Comparison of ENCODE assay signal across 28 mouse cellular contexts in the genomic region with DNA sequence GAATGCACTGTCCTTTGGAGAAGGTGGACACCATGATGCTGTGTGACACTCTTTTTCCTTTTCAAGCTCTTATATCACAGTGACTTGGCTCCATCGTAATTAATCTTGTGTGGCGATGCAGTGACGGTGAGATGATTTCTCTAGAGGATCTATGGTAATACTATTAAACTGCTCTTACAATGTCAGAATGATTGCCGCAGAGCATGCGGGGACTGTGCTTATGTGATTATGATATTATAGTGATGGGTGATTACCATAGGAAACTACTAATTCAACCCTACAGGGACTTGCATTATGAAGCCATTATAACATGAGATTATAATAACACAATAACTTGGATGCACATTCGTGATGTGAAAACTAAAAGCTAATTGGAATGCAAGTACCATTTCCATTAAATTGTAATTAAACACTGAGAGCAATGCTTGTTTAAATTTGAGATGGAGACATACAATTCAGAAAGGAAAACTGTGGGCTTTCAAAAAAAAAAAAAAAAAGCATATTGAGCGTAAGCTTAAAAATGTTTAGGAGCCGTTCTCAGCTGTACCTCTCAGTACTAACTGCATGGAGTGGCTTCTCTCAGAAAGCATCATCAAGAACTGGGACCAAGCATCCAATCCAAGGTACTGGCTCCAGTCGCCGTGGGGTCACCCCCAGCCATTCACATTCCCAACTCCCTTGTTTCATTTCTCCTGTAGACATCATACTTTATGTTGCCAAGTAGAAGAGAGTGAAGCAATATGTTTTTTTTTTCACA. TPM values are rescaled to one million over a fixed set of nuclear protein-coding genes. Genes with fewer than 3 reads are reported as not detected.
DNase-seq lines count a peak whose midpoint lies in the region; ATAC-seq lines count a peak whose summit lies in the region.
"Had no signal": no experiment of that assay in that cellular context is flagged by ENCODE, and none has a peak within 500 bp of the region (broad histone marks: within the 10 kb centered on the region; RNA-seq: fewer than 3 reads in every experiment).

No protein-coding gene starts in this region.

- no peaks in the 10 kb centered on the region for H3K36me3 ChIP-seq in midbrain, embryonic 15.5 days (replicated peaks)
- no peaks in the 10 kb centered on the region for H3K36me3 ChIP-seq in neural tube, embryonic 15.5 days
- H3K36me3 ChIP-seq in limb, embryonic 10.5 days = no peaks in the 10 kb centered on the region
- H3K36me3 ChIP-seq: embryonic facial prominence, embryonic 12.5 days; forebrain, embryonic 15.5 days; G1E; heart, embryonic 13.5 days; limb, embryonic 13.5 days had no signal

- ATAC-seq in midbrain, embryonic 15.5 days (replicated peaks) = peak; percentile 74
- ATAC-seq in neural tube, embryonic 15.5 days (ENCODE audit: low FRiP score) = peak; percentile 94
- ATAC-seq: forebrain, embryonic 15.5 days; intestine, embryonic 16.5 days had no signal

- no peaks in the 10 kb centered on the region for H3K27me3 ChIP-seq in midbrain, embryonic 15.5 days (replicated peaks)
- no peaks in the 10 kb centered on the region for H3K27me3 ChIP-seq in neural tube, embryonic 15.5 days (replicated peaks)
- H3K27me3 ChIP-seq in limb, embryonic 10.5 days (ENCODE audit: low read depth, poor library complexity, severe bottlenecking) = no peaks in the 10 kb centered on the region
- H3K27me3 ChIP-seq: embryonic facial prominence, embryonic 12.5 days; forebrain, embryonic 15.5 days; heart, embryonic 13.5 days; limb, embryonic 13.5 days had no signal

- H3K4me1 ChIP-seq in midbrain, embryonic 15.5 days = no peaks in the 10 kb centered on the region
- no peaks in the 10 kb centered on the region for H3K4me1 ChIP-seq in neural tube, embryonic 15.5 days
- no peaks in the 10 kb centered on the region for H3K4me1 ChIP-seq in limb, embryonic 10.5 days
- H3K4me1 ChIP-seq: embryonic facial prominence, embryonic 12.5 days; forebrain, embryonic 15.5 days; heart, embryonic 13.5 days; limb, embryonic 13.5 days had no signal

- intact Hi-C loops in heart, postnatal 14 days (cut with DNase I) = no loop called here

- no peaks in the 10 kb centered on the region for H3K9me3 ChIP-seq in midbrain, embryonic 15.5 days
- no peaks in the 10 kb centered on the region for H3K9me3 ChIP-seq in neural tube, embryonic 15.5 days (replicated peaks)
- H3K9me3 ChIP-seq in limb, embryonic 10.5 days (replicated peaks) = no peaks in the 10 kb centered on the region
- H3K9me3 ChIP-seq: embryonic facial prominence, embryonic 12.5 days; forebrain, embryonic 15.5 days; G1E; heart, embryonic 13.5 days; limb, embryonic 13.5 days had no signal

- H3K4me3 ChIP-seq in midbrain, embryonic 15.5 days = no peak overlapping the region
- H3K4me3 ChIP-seq in neural tube, embryonic 15.5 days (replicated peaks) = no peak overlapping the region
- no peak overlapping the region for H3K4me3 ChIP-seq in limb, embryonic 10.5 days
- H3K4me3 ChIP-seq: embryonic facial prominence, embryonic 12.5 days; forebrain, embryonic 15.5 days; gastrocnemius, adult 2 months; heart, embryonic 13.5 days; limb, embryonic 13.5 days had no signal

- H3K4me2 ChIP-seq in midbrain, embryonic 15.5 days = no peak overlapping the region
- H3K4me2 ChIP-seq in neural tube, embryonic 15.5 days = no peak overlapping the region
- H3K4me2 ChIP-seq: embryonic facial prominence, embryonic 12.5 days; forebrain, embryonic 15.5 days; heart, embryonic 13.5 days; limb, embryonic 13.5 days; liver, embryonic 11.5 days had no signal

- no peak overlapping the region for H3K27ac ChIP-seq in midbrain, embryonic 15.5 days
- H3K27ac ChIP-seq in neural tube, embryonic 15.5 days (replicated peaks) = no peak overlapping the region
- H3K27ac ChIP-seq in limb, embryonic 10.5 days = no peak overlapping the region
- H3K27ac ChIP-seq: embryonic facial prominence, embryonic 12.5 days; forebrain, embryonic 15.5 days; gastrocnemius, adult 2 months; heart, embryonic 13.5 days; kidney, postnatal 0 days; limb, embryonic 13.5 days had no signal

- WGBS in midbrain, embryonic 15.5 days = 70% methylated on average over 10 of the region's 10 CpGs
- WGBS in neural tube, embryonic 15.5 days = 53% methylated on average over 10 of the region's 10 CpGs
- 91% methylated on average over 10 of the region's 10 CpGs for WGBS in limb, embryonic 10.5 days

- DNase-seq in heart, adult 11 months = peak; percentile 33
- no peak for DNase-seq in heart, postnatal 14 days
- peak; percentile 30 for DNase-seq in retina, postnatal 1 day
- DNase-seq in retina, embryonic 14.5 days (ENCODE audit: low spot score) = no peak
- DNase-seq in limb, embryonic 10.5 days (ENCODE audit: low spot score) = no peak
- no peak for DNase-seq in adrenal gland, adult (ENCODE audit: inconsistent age in 2 of 2, low spot score in 1 of 2)
- DNase-seq: adrenal gland, postnatal 10 days; cerebellum, adult 11-12 months; cerebellum, adult 9-11 months; embryo, embryonic 11 days; gastrocnemius, adult 2 months; gastrocnemius, postnatal 36 days; heart, postnatal 10 days; kidney, adult 8-10 months; lung, postnatal 36 days; right cerebral cortex, adult 18-20 months; spleen, adult 18-20 months; thymus, postnatal 25 days had no signal

- no peak overlapping the region for H3K9ac ChIP-seq in midbrain, embryonic 15.5 days
- H3K9ac ChIP-seq in neural tube, embryonic 15.5 days (replicated peaks) = no peak overlapping the region
- H3K9ac ChIP-seq: embryonic facial prominence, embryonic 12.5 days; forebrain, embryonic 15.5 days; heart, embryonic 13.5 days; limb, embryonic 13.5 days had no signal

RNA-seq across cellular contexts. Expression of a gene that starts 13.8 kb away (rescaled TPM):
- total RNA-seq in heart, postnatal 14 days (2021) = 1 to 10 TPM; 5.1 to 5.8 TPM
- 4.0 and 4.6 TPM in 2 replicates for polyA plus RNA-seq in midbrain, embryonic 15.5 days (2015; fragmentation: Nextera tagmentation; extraction: Ambion mirVana)
- polyA plus RNA-seq in neural tube, embryonic 15.5 days (2015; fragmentation: Nextera tagmentation; extraction: Ambion mirVana) = 6.6 and 10.0 TPM in 2 replicates
- 14.0 and 14.8 TPM in 2 replicates for polyA plus RNA-seq in limb, embryonic 10.5 days (2016; fragmentation: Nextera tagmentation; extraction: Ambion mirVana)

Comparison
In these comparisons a context has a peak if more than half of its experiments do, and no peak if none do; other contexts are left out.
1. DNase-seq: peak in heart, adult 11 months (single experiment) and retina, postnatal 1 day (single experiment); none in heart, postnatal 14 days (0 of 2), retina, embryonic 14.5 days (single experiment), limb, embryonic 10.5 days (single experiment) and adrenal gland, adult (0 of 2).